Mouse (Mus musculus) left cerebral cortex, postnatal 36 days (tissue): ENCODE measurements around the gene Fzd5. TPM values are rescaled to one million over a fixed set of nuclear protein-coding genes. Genes with fewer than 3 reads are reported as not detected.
A peak's percentile ranks its signal among the peaks of the same experiment; 100 is the strongest.

Source experiments
- DNase-seq, 2 experiments: peaks; one replicate each; pipeline ENCODE4 v3.0.0; 2021 to 2022; ENCODE audit warnings: low spot score in 2 of 2, mixed read lengths in 1 of 2
- intact Hi-C: fragments of 180-260 bp; cut with DNase I; formaldehyde crosslinking; loops from one replicate; pipeline ENCODE4 v1.15.1; 2025
- total RNA-seq, 2 experiments: library from RNA; stranded (reverse); gene quantifications; 2 replicates each; pipeline ENCODE4 v1.2.3; 2021

Fzd5 gene
- total RNA-seq = 1 to 10 TPM; 1.1 to 1.2 TPM

GRCm38 (mm10) chr1:64737502-64738179, at the start of gene Fzd5:
Gene Fzd5, minus strand, starts transcription at chr1:64737751.
- intact Hi-C loops = loop anchor here (5.0 kb wide), 1 partner anchor 180 kb away; no protein-coding TSS in a partner anchor
- peak; percentile 59 to 68 for DNase-seq

- intact Hi-C loops = no loop called here
These were observed 42.3 kb upstream of the Fzd5 start for GRCm38 (mm10) chr1:64779863-64780262.

GRCm38 (mm10) chr1:64779415-64779814, 41.9 kb upstream of the Fzd5 start:
- DNase-seq = no peak
- intact Hi-C loops = no loop called here

More at GRCm38 (mm10) chr1:64779863-64780262, 42.3 kb upstream of the Fzd5 start:
- DNase-seq = no peak

- intact Hi-C loops = no loop called here
- no peak for DNase-seq
These were observed 35.8 kb upstream of the Fzd5 start for GRCm38 (mm10) chr1:64773305-64773704.

GRCm38 (mm10) chr1:64770169-64770568, 32.6 kb upstream of the Fzd5 start:
- DNase-seq = no peak
- intact Hi-C loops = no loop called here

GRCm38 (mm10) chr1:64761646-64762045, 24.1 kb upstream of the Fzd5 start:
- no peak for DNase-seq
- intact Hi-C loops = no loop called here

GRCm38 (mm10) chr1:64757766-64758165, 20.2 kb upstream of the Fzd5 start:
- DNase-seq = no peak
- intact Hi-C loops = no loop called here

- no peak for DNase-seq
- intact Hi-C loops = no loop called here
These were observed 19.7 kb upstream of the Fzd5 start for GRCm38 (mm10) chr1:64757254-64757653.

- intact Hi-C loops = no loop called here
- DNase-seq = no peak
These were observed 19.1 kb upstream of the Fzd5 start for GRCm38 (mm10) chr1:64756640-64757030.

- intact Hi-C loops = no loop called here
- no peak for DNase-seq
These were observed 18.6 kb upstream of the Fzd5 start for GRCm38 (mm10) chr1:64755971-64756639.

GRCm38 (mm10) chr1:64754658-64755057, 17.1 kb upstream of the Fzd5 start:
- intact Hi-C loops = no loop called here
- DNase-seq = no peak

- intact Hi-C loops = no loop called here
- no peak for DNase-seq
These were observed 16.1 kb upstream of the Fzd5 start for GRCm38 (mm10) chr1:64753668-64754067.

GRCm38 (mm10) chr1:64753109-64753508, 15.6 kb upstream of the Fzd5 start:
- intact Hi-C loops = no loop called here
- no peak for DNase-seq

- intact Hi-C loops = no loop called here
- DNase-seq = no peak
These were observed 7.1 kb upstream of the Fzd5 start for GRCm38 (mm10) chr1:64744616-64745015.

- intact Hi-C loops = no loop called here
- DNase-seq = no peak
These were observed 5.3 kb upstream of the Fzd5 start for GRCm38 (mm10) chr1:64742741-64743408.

- intact Hi-C loops = loop anchor here (5.0 kb wide), 1 partner anchor 179 kb away; no protein-coding TSS in a partner anchor
- DNase-seq = no peak
These were observed 1.1 kb upstream of the Fzd5 start for GRCm38 (mm10) chr1:64738661-64739082.

GRCm38 (mm10) chr1:64738180-64738555, 617 bp upstream of the Fzd5 start:
- no peak for DNase-seq
- intact Hi-C loops = loop anchor here (5.0 kb wide), 1 partner anchor 179 kb away; no protein-coding TSS in a partner anchor

- intact Hi-C loops = loop anchor here (5.0 kb wide), 1 partner anchor 180 kb away; no protein-coding TSS in a partner anchor
- no peak for DNase-seq
These were observed 660 bp downstream of the Fzd5 start for GRCm38 (mm10) chr1:64736681-64737501.

GRCm38 (mm10) chr1:64735781-64736680, 1.5 kb downstream of the Fzd5 start:
- peak in 1 of 2 experiments; percentile 17 for DNase-seq
- intact Hi-C loops = loop anchor here (5.0 kb wide), 1 partner anchor 181 kb away; no protein-coding TSS in a partner anchor
